Mouse (Mus musculus): ENCODE measurements around the gene Polk. TPM values are rescaled to one million over a fixed set of nuclear protein-coding genes. Genes with fewer than 3 reads are reported as not detected.
A peak's percentile ranks its signal among the peaks of the same experiment; 100 is the strongest.

Gene Polk
- total RNA-seq, 1 experiment from 2014 or later: 12.3 TPM

- ATAC-seq (ENCODE audit: extremely low read depth, insufficient number of reproducible peaks, low FRiP score, poor library complexity, severe bottlenecking): no peak
These were observed 108.7 kb downstream of the Polk start for GRCm38 (mm10) chr13:96433648-96434190.

GRCm38 (mm10) chr13:96433041-96433440 lies 109.3 kb downstream of the Polk start:
- ATAC-seq (ENCODE audit: extremely low read depth, insufficient number of reproducible peaks, low FRiP score, poor library complexity, severe bottlenecking): no peak

DNA sequence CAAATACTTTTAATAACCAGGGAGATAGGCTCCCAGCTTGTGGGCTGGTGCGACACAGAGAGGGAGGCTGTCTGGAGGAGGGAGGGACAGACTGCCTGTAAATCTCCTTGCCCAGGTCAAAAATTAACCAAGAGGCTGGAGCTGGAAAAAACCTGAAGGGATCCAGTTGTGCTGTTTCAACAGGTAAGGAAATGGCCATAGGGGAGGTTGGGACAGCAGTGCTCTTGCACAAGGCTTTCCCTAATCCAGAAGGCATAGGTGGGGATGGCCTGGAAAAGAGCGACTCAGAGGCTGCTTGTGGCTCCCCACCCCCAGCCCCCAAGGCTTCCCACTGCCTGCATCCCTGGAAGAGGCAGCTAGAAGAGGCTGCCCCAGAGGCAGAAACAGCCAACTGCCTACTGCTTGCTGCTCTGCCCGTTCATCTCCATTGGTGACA lies 110.0 kb downstream of the Polk start:
- no peak for ATAC-seq (ENCODE audit: extremely low read depth, insufficient number of reproducible peaks, low FRiP score, poor library complexity, severe bottlenecking)

DNA sequence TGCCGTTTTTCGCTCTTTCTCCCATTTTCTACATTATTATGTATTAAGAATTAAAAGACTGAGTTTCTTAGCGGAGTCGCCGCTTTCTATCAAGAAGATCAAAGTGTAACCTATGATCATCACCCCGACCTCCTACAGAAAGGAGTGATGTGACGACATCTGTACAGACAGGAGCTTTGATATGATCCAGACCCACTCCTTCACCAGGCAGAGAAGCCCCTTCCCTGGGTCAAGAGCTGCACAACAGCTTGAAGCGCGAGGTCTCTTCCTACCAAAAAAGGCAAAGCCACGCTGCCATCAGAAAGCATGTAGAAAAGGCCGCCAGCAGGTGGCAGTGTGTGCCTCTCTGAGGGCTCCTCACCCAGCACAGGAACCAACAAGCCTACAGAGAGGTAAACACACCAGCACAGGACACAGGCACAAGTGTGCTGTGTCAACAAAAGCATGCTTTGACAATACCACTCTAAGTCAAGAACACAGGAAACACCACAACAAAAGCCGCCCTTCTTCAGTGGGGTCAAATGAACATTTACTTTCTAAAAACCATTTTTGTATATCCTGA lies 110.7 kb downstream of the Polk start:
- peak; percentile 88 for ATAC-seq (ENCODE audit: extremely low read depth, insufficient number of reproducible peaks, low FRiP score, poor library complexity, severe bottlenecking)

Other genes starting within 250 kb of the Polk start
- gene Poc5, start 154.3 kb downstream of the Polk start, total RNA-seq (2017): 24.2 and 25.4 TPM in 2 replicates
- not detected in 2 replicates for gene Ankdd1b, start 71.4 kb downstream of the Polk start, total RNA-seq (2017)
- not detected in 2 replicates for gene Gm17622, start 51.8 kb downstream of the Polk start, total RNA-seq (2017)
- 90.4 and 96.4 TPM in 2 replicates for gene Col4a3bp, start within 50 bp of the Polk start, total RNA-seq (2017)
- 47.0 and 48.7 TPM in 2 replicates for gene Hmgcr, start 128.4 kb upstream of the Polk start, total RNA-seq (2017)
- not detected in 2 replicates for gene Ankrd31, start 205.7 kb upstream of the Polk start, total RNA-seq (2017)